Mouse (Mus musculus) thymus, adult 2 months (tissue): ENCODE data around the gene Trp53bp1.

Experiments used
- CTCF ChIP-seq: fragments of 200-500 bp; IDR thresholded peaks from 2 replicates; pipeline ENCODE4 v1.5.1; 2012; ENCODE audit warnings: mild to moderate bottlenecking, control low read depth, low read length, moderate library complexity, borderline replicate concordance; ENCODE audit not compliant: control insufficient read depth, poor library complexity, insufficient read depth; ENCODE audit errors: extremely low read depth
- POLR2A ChIP-seq: fragments of 200-500 bp; IDR thresholded peaks from 2 replicates; pipeline ENCODE4 v1.6.1; 2012; ENCODE audit warnings: mild to moderate bottlenecking, low read length, control low read depth, moderate library complexity; ENCODE audit not compliant: control insufficient read depth, poor library complexity, insufficient read depth; ENCODE audit errors: extremely low read depth

DNA sequence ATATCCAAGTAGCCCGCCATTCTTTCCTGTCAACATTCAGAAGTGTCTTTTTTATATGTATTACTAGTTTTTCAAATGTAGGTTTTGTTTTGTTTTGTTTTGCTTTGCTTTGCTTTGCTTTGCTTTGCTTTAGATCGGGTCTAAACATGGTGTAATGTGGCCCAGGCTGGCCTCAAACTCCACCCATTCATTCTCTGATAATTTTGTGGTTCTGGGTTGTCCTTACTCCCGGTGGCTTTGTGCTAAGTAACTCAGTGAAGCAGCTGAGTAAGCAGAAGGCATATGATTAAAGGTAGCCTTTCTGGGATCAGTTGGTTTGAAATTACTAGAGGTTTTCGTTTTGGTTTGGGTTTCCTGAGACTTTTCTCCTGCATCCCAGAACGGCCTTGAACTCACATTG lies 121.5 kb downstream of the Trp53bp1 start:
- TF ChIP-seq CTCF, result no peak
- TF ChIP-seq POLR2A, result no peak
